ENCODE assay signal across 21 mouse cellular contexts in genomic region chr10:84212096-84212785, GRCm38 (mm10).
A peak's percentile ranks its signal among the peaks of the same experiment; 100 is the strongest.
DNase-seq lines count a peak whose midpoint lies in the region; ATAC-seq and TF ChIP-seq lines count a peak whose summit lies in the region.
"Had no signal": no experiment of that assay in that cellular context is flagged by ENCODE, and none has a peak within 500 bp of the region (broad histone marks: within the 10 kb centered on the region; RNA-seq: fewer than 3 reads in every experiment).

No protein-coding gene starts in this region.

- 57% methylated on average over 5 of the region's 5 CpGs for WGBS in limb, embryonic 15.5 days
- 87% methylated on average over 5 of the region's 5 CpGs for WGBS in neural tube, embryonic 15.5 days

- no peak overlapping the region for H3K4me2 ChIP-seq in limb, embryonic 15.5 days
- H3K4me2 ChIP-seq in neural tube, embryonic 15.5 days, result no peak overlapping the region
- H3K4me2 ChIP-seq: heart, embryonic 11.5 days; hindbrain, embryonic 15.5 days; intestine, embryonic 15.5 days had no signal

- H3K36me3 ChIP-seq in limb, embryonic 15.5 days, result no peaks in the 10 kb centered on the region
- no peaks in the 10 kb centered on the region for H3K36me3 ChIP-seq in neural tube, embryonic 15.5 days
- H3K36me3 ChIP-seq: hindbrain, embryonic 15.5 days; intestine, embryonic 15.5 days had no signal

- H3K9ac ChIP-seq in limb, embryonic 15.5 days, result no peak overlapping the region
- no peak overlapping the region for H3K9ac ChIP-seq in neural tube, embryonic 15.5 days (replicated peaks)
- H3K9ac ChIP-seq: hindbrain, embryonic 15.5 days; intestine, embryonic 15.5 days had no signal

- 0 out of 2 replicates have a peak, but pooled peaks cover 4% of the 10 kb centered on the region for H3K4me1 ChIP-seq in limb, embryonic 15.5 days
- H3K4me1 ChIP-seq in neural tube, embryonic 15.5 days, result no peaks in the 10 kb centered on the region
- H3K4me1 ChIP-seq: hindbrain, embryonic 15.5 days; intestine, embryonic 15.5 days had no signal

- H3K27ac ChIP-seq in left cerebral cortex, adult 2 months, result peak overlapping the region; percentile 51
- peak overlapping the region; percentile 59; the same call in 1 of the 2 replicates for H3K27ac ChIP-seq in limb, embryonic 15.5 days
- no peak overlapping the region for H3K27ac ChIP-seq in neural tube, embryonic 15.5 days (replicated peaks)
- H3K27ac ChIP-seq: hindbrain, embryonic 15.5 days; intestine, embryonic 15.5 days had no signal

- H3K4me3 ChIP-seq in left cerebral cortex, adult 2 months, result no peak overlapping the region
- no peak overlapping the region for H3K4me3 ChIP-seq in limb, embryonic 15.5 days
- H3K4me3 ChIP-seq in neural tube, embryonic 15.5 days (replicated peaks), result no peak overlapping the region
- H3K4me3 ChIP-seq: hindbrain, embryonic 15.5 days; intestine, embryonic 15.5 days had no signal

- no peaks in the 10 kb centered on the region for H3K27me3 ChIP-seq in limb, embryonic 15.5 days
- H3K27me3 ChIP-seq in neural tube, embryonic 15.5 days (replicated peaks), result no peaks in the 10 kb centered on the region
- H3K27me3 ChIP-seq: hindbrain, embryonic 15.5 days; intestine, embryonic 15.5 days had no signal

- no peaks in the 10 kb centered on the region for H3K9me3 ChIP-seq in limb, embryonic 15.5 days
- no peaks in the 10 kb centered on the region; the same call in 1 of the 2 replicates for H3K9me3 ChIP-seq in neural tube, embryonic 15.5 days (replicated peaks)
- H3K9me3 ChIP-seq: hindbrain, embryonic 15.5 days; intestine, embryonic 15.5 days had no signal

- peak; percentile 93 for ATAC-seq in frontal cortex, adult (ENCODE audit: low TSS enrichment)
- no peak for ATAC-seq in limb, embryonic 15.5 days (ENCODE audit: insufficient number of reproducible peaks, low FRiP score, low TSS enrichment, low read depth)
- ATAC-seq in neural tube, embryonic 15.5 days (ENCODE audit: low FRiP score), result no peak
- ATAC-seq: forebrain, embryonic 16.5 days; intestine, embryonic 15.5 days had no signal

- TF ChIP-seq CTCF in left cerebral cortex, adult 2 months (IDR thresholded peaks at IDR 0.05), result no peak

- no peak for DNase-seq in frontal cortex, postnatal 14 days (ENCODE audit: low spot score in 2 of 2)
- no peak for DNase-seq in left cerebral cortex, adult 2 months (ENCODE audit: extremely low spot score in 1 of 2, low spot score in 2 of 2)
- no peak for DNase-seq in left cerebral cortex, postnatal 10 days (ENCODE audit: extremely low spot score in 1 of 2, low spot score in 2 of 2)
- peak; percentile 43 for DNase-seq in brain, adult 2 months (ENCODE audit: low read depth, low spot score)
- DNase-seq in cerebellum, postnatal 14 days, result no peak
- DNase-seq: B cell, adult 2 months; cerebellum, adult 9-10 months; heart, postnatal 10 days; kidney, postnatal 25 days; layer of hippocampus, adult 9-11 months; liver; lung, postnatal 10 days; midbrain, embryonic 14.5 days; thymus, postnatal 25 days had no signal

- intact Hi-C loops in left cerebral cortex, adult 2 months (cut with DNase I), result loop anchor here (5.0 kb wide), 1 partner anchor 145 kb away; no protein-coding TSS in a partner anchor
- intact Hi-C loops in left cerebral cortex, postnatal 10 days (cut with DNase I), result no loop called here
